Mouse (Mus musculus): ENCODE data around the gene Mrm2.

The Mrm2 gene

GRCm38 (mm10) chr5:140316716-140317115, 15.0 kb downstream of the Mrm2 start:
- no peak for TF ChIP-seq GATA4 (IDR thresholded peaks at IDR 0.05; ENCODE audit: insufficient replicate concordance, low read length)

GRCm38 (mm10) chr5:140307602-140308001, 24.1 kb downstream of the Mrm2 start:
- no peak for TF ChIP-seq GATA4 (IDR thresholded peaks at IDR 0.05; ENCODE audit: insufficient replicate concordance, low read length)

- TF ChIP-seq GATA4 (IDR thresholded peaks at IDR 0.05; ENCODE audit: insufficient replicate concordance, low read length) = no peak
Measured at GRCm38 (mm10) chr5:140306016-140306415, 25.7 kb downstream of the Mrm2 start.

GRCm38 (mm10) chr5:140298291-140298690, 33.4 kb downstream of the Mrm2 start:
- TF ChIP-seq GATA4 (IDR thresholded peaks at IDR 0.05; ENCODE audit: insufficient replicate concordance, low read length) = no peak

- TF ChIP-seq GATA4 (IDR thresholded peaks at IDR 0.05; ENCODE audit: insufficient replicate concordance, low read length) = no peak
Measured at GRCm38 (mm10) chr5:140292152-140292551, 39.5 kb downstream of the Mrm2 start.

- TF ChIP-seq GATA4 (IDR thresholded peaks at IDR 0.05; ENCODE audit: insufficient replicate concordance, low read length) = no peak
Measured at GRCm38 (mm10) chr5:140289161-140289560, 42.5 kb downstream of the Mrm2 start.

- TF ChIP-seq GATA4 (IDR thresholded peaks at IDR 0.05; ENCODE audit: insufficient replicate concordance, low read length) = no peak
Measured at GRCm38 (mm10) chr5:140288287-140288686, 43.4 kb downstream of the Mrm2 start.

- TF ChIP-seq GATA4 (IDR thresholded peaks at IDR 0.05; ENCODE audit: insufficient replicate concordance, low read length) = no peak
Measured at GRCm38 (mm10) chr5:140284761-140285160, 46.9 kb downstream of the Mrm2 start.

- no peak for TF ChIP-seq GATA4 (IDR thresholded peaks at IDR 0.05; ENCODE audit: insufficient replicate concordance, low read length)
Measured at GRCm38 (mm10) chr5:140284011-140284410, 47.7 kb downstream of the Mrm2 start.

- no peak for TF ChIP-seq GATA4 (IDR thresholded peaks at IDR 0.05; ENCODE audit: insufficient replicate concordance, low read length)
Measured at GRCm38 (mm10) chr5:140282900-140283299, 48.8 kb downstream of the Mrm2 start.

GRCm38 (mm10) chr5:140282376-140282775, 49.3 kb downstream of the Mrm2 start:
- no peak for TF ChIP-seq GATA4 (IDR thresholded peaks at IDR 0.05; ENCODE audit: insufficient replicate concordance, low read length)

GRCm38 (mm10) chr5:140280205-140280604, 51.5 kb downstream of the Mrm2 start:
- no peak for TF ChIP-seq GATA4 (IDR thresholded peaks at IDR 0.05; ENCODE audit: insufficient replicate concordance, low read length)
